Mouse (Mus musculus): Measurements from ENCODE around the gene Npas1.
A peak's percentile ranks its signal among the peaks of the same experiment; 100 is the strongest.

- TF ChIP-seq MEF2A (IDR thresholded peaks at IDR 0.05; ENCODE audit: extremely low read depth, insufficient replicate concordance, low read depth, low read length, poor library complexity, severe bottlenecking) (no peak), UBTF (IDR thresholded peaks at IDR 0.05; ENCODE audit: borderline replicate concordance, insufficient read depth, low read depth, low read length) (no peak), HCFC1 (IDR thresholded peaks at IDR 0.05; ENCODE audit: low read depth, low read length) (no peak), CTCF (IDR thresholded peaks at IDR 0.05 in 2 of 3, conservative IDR thresholded peaks at IDR 0.05 in 1 of 3; ENCODE audit: control insufficient read depth in 1 of 3, insufficient read depth in 1 of 3, low read depth in 2 of 3, low read length in 3 of 3, poor library complexity in 1 of 3, severe bottlenecking in 1 of 3) (peak; percentile 39 to 58 (median 54)), ZNF384 (IDR thresholded peaks at IDR 0.05; ENCODE audit: low read depth, low read length) (no peak; the same call in 1 of the 2 replicates), POLR2A (IDR thresholded peaks at IDR 0.05; ENCODE audit: control insufficient read depth in 1 of 2, insufficient read depth in 1 of 2, low read depth in 1 of 2, low read length in 2 of 2, poor library complexity in 1 of 2) (no peak), TAL1 (IDR thresholded peaks at IDR 0.05; ENCODE audit: low read length) (no peak), EP300 (IDR thresholded peaks at IDR 0.05; ENCODE audit: low read depth in 1 of 2, low read length in 2 of 2) (no peak), TBP (IDR thresholded peaks at IDR 0.05; ENCODE audit: low read depth, low read length) (0 out of 2 replicates have a peak, but pooled peaks have one; percentile 36), USF1 (IDR thresholded peaks at IDR 0.05; ENCODE audit: low read depth, low read length) (no peak), ELF1 (IDR thresholded peaks at IDR 0.05; ENCODE audit: low read depth, low read length) (no peak)
These were observed 6.0 kb downstream of the Npas1 start for GRCm38 (mm10) chr7:16471549-16471948.
